Mouse (Mus musculus) left cerebral cortex, adult 18-20 months (tissue): ENCODE results near the gene Olfr776. TPM values are rescaled to one million over a fixed set of nuclear protein-coding genes. Genes with fewer than 3 reads are reported as not detected.
A peak's percentile ranks its signal among the peaks of the same experiment; 100 is the strongest.
"Not testable (repeated sequence)": the region's sequence is repeated elsewhere in the genome, so short reads cannot be mapped to it uniquely, and the experiment has no call there.

Source experiments
- DNase-seq, 2 experiments: peaks; one replicate each; pipeline ENCODE4 v3.0.0; 2021 to 2022; ENCODE audit warnings: low spot score in 2 of 2, mixed read lengths in 1 of 2
- long read RNA-seq, 2 experiments: library from polyadenylated mRNA; stranded (forward); transcript quantifications; one replicate each; pipeline ENCODE4 v2.0.0; 2021
- total RNA-seq, 2 experiments: library from RNA; stranded (reverse); gene quantifications; 2 replicates each; pipeline ENCODE4 v1.2.3; 2021

The Olfr776 gene
- total RNA-seq = not detected
- long read RNA-seq, experiment 1 = 0 reads
- long read RNA-seq, experiment 2 = 0 reads

- DNase-seq = no peak
Observed at GRCm38 (mm10) chr10:129258827-129259226, at the start of gene Olfr776. TSS of gene Olfr776 (plus strand) at chr10:129259127.

GRCm38 (mm10) chr10:129230737-129231136 is 28.2 kb upstream of the Olfr776 start:
- DNase-seq = peak; percentile 3 to 6

- no peak for DNase-seq
Observed at GRCm38 (mm10) chr10:129235904-129236303, 23.0 kb upstream of the Olfr776 start, which contains the start of gene Olfr774. TSS of gene Olfr774 (plus strand) at chr10:129236204.

- no peak for DNase-seq
Observed at GRCm38 (mm10) chr10:129248112-129248511, 10.8 kb upstream of the Olfr776 start, which contains the start of gene Olfr775. TSS of gene Olfr775 (plus strand) at chr10:129248412.

GRCm38 (mm10) chr10:129271081-129271535 is 12.2 kb downstream of the Olfr776 start, which contains the start of gene Olfr777:
TSS of gene Olfr777 (minus strand) at chr10:129271485.
- no peak for DNase-seq

- not testable (repeated sequence) for DNase-seq
Observed at GRCm38 (mm10) chr10:129312973-129313372, 54.0 kb downstream of the Olfr776 start.

- not testable (repeated sequence) for DNase-seq
Observed at GRCm38 (mm10) chr10:129313521-129313920, 54.6 kb downstream of the Olfr776 start.

Other genes starting within 250 kb of the Olfr776 start
- not detected for gene Olfr763, start 248.3 kb upstream of the Olfr776 start, total RNA-seq
- not detected for gene Olfr764-ps1, start 219.2 kb upstream of the Olfr776 start, total RNA-seq
- not detected for gene Olfr765, start 209.1 kb upstream of the Olfr776 start, total RNA-seq
- not detected for gene Olfr766-ps1, start 190.2 kb upstream of the Olfr776 start, total RNA-seq
- not detected for gene Olfr767, start 176.2 kb upstream of the Olfr776 start, total RNA-seq
- gene Olfr768, start 159.8 kb upstream of the Olfr776 start, total RNA-seq = not detected
- gene Olfr769, start 141.3 kb upstream of the Olfr776 start, total RNA-seq = not detected
- gene Olfr770, start 120.1 kb upstream of the Olfr776 start, total RNA-seq = not detected
- not detected for gene Olfr771, start 94.4 kb upstream of the Olfr776 start, total RNA-seq
- not detected for gene Olfr772, start 81.2 kb upstream of the Olfr776 start, total RNA-seq
- not detected for gene Olfr773, start 71.7 kb upstream of the Olfr776 start, total RNA-seq
- gene Olfr774, start 22.9 kb upstream of the Olfr776 start, total RNA-seq = not detected
- not detected for gene Olfr775, start 10.7 kb upstream of the Olfr776 start, total RNA-seq
- not detected for gene Olfr777, start 12.4 kb downstream of the Olfr776 start, total RNA-seq
- not detected for gene Olfr780, start 59.0 kb downstream of the Olfr776 start, total RNA-seq
- not detected for gene Olfr781, start 69.7 kb downstream of the Olfr776 start, total RNA-seq
- gene Olfr782, start 89.7 kb downstream of the Olfr776 start, total RNA-seq = not detected
- gene Olfr784, start 125.0 kb downstream of the Olfr776 start, total RNA-seq = under 1 TPM; 0.14 to 0.21 TPM
- not detected for gene Olfr785, start 146.3 kb downstream of the Olfr776 start, total RNA-seq
- not detected for gene Olfr786, start 168.2 kb downstream of the Olfr776 start, total RNA-seq
- gene Olfr787, start 202.7 kb downstream of the Olfr776 start, total RNA-seq = not detected
- gene Olfr788, start 211.9 kb downstream of the Olfr776 start, total RNA-seq = not detected
- not detected for gene Olfr789, start 225.6 kb downstream of the Olfr776 start, total RNA-seq
- not detected for gene Olfr790, start 239.4 kb downstream of the Olfr776 start, total RNA-seq